In genomic region chr19:5389647-5390046, GRCm38 (mm10) we compare ENCODE assay signal across 8 mouse cellular contexts. TPM values are rescaled to one million over a fixed set of nuclear protein-coding genes. Genes with fewer than 3 reads are reported as not detected.
A peak's percentile ranks its signal among the peaks of the same experiment; 100 is the strongest.
DNase-seq lines count a peak whose midpoint lies in the region; ATAC-seq and TF ChIP-seq lines count a peak whose summit lies in the region.

No protein-coding gene starts in this region.

- WGBS in limb, embryonic 14.5 days = 22% methylated on average over 12 of the region's 12 CpGs
- 62% methylated on average over 12 of the region's 12 CpGs for WGBS in midbrain, embryonic 15.5 days

- H3K9ac ChIP-seq in limb, embryonic 14.5 days (ENCODE audit: low read depth, low read length, severe bottlenecking) = peak overlapping the region; percentile 91
- no peak overlapping the region for H3K9ac ChIP-seq in midbrain, embryonic 15.5 days

- H3K27ac ChIP-seq in limb, embryonic 14.5 days (replicated peaks; ENCODE audit: low read depth, low read length) = peak overlapping the region; percentile 79; the same call in 1 of the 2 replicates
- no peak overlapping the region for H3K27ac ChIP-seq in midbrain, embryonic 15.5 days

- peak; percentile 45 to 52 for DNase-seq in heart, adult 18-20 months
- DNase-seq in heart, adult 8-10 months (ENCODE audit: low spot score) = no peak
- peak; percentile 45 for DNase-seq in embryo, embryonic 9.5 days (ENCODE audit: extremely low spot score)
- peak; percentile 42 for DNase-seq in heart, postnatal 4 days
- no peak for DNase-seq in limb, embryonic 14.5 days (ENCODE audit: low spot score)
- DNase-seq in thymus, postnatal 25 days = peak; percentile 86
- no peak for DNase-seq in cerebellum, postnatal 36 days

- ATAC-seq in limb, embryonic 14.5 days (ENCODE audit: low FRiP score, low read depth) = no peak
- ATAC-seq in midbrain, embryonic 15.5 days (replicated peaks) = no peak

- H3K4me2 ChIP-seq in limb, embryonic 14.5 days (replicated peaks; ENCODE audit: low read depth, low read length, severe bottlenecking) = peak overlapping the region; percentile 84
- H3K4me2 ChIP-seq in midbrain, embryonic 15.5 days = peak overlapping the region; percentile 93

- H3K27me3 ChIP-seq in limb, embryonic 14.5 days (ENCODE audit: control insufficient read depth, insufficient read depth, low read length) = no peaks in the 10 kb centered on the region
- H3K27me3 ChIP-seq in midbrain, embryonic 15.5 days (replicated peaks) = no peaks in the 10 kb centered on the region

- H3K36me3 ChIP-seq in limb, embryonic 14.5 days (ENCODE audit: control insufficient read depth, insufficient read depth, low read length) = peaks cover 11% of the 10 kb centered on the region
- peaks cover 8% of the 10 kb centered on the region; the same call in 1 of the 2 replicates for H3K36me3 ChIP-seq in midbrain, embryonic 15.5 days (replicated peaks)

- H3K4me1 ChIP-seq in limb, embryonic 14.5 days (ENCODE audit: control insufficient read depth, insufficient read depth, low read length) = peaks cover 23% of the 10 kb centered on the region
- H3K4me1 ChIP-seq in midbrain, embryonic 15.5 days = peaks cover 34% of the 10 kb centered on the region

- no peaks in the 10 kb centered on the region for H3K9me3 ChIP-seq in limb, embryonic 14.5 days (ENCODE audit: control insufficient read depth, low read length)
- H3K9me3 ChIP-seq in midbrain, embryonic 15.5 days = no peaks in the 10 kb centered on the region

- peak overlapping the region; percentile 99 for H3K4me3 ChIP-seq in limb, embryonic 14.5 days (replicated peaks; ENCODE audit: low read length)
- peak overlapping the region; percentile 99 for H3K4me3 ChIP-seq in midbrain, embryonic 15.5 days

- no peak for TF ChIP-seq POLR2A in limb, embryonic 14.5 days (IDR thresholded peaks at IDR 0.05; ENCODE audit: borderline replicate concordance, extremely low read depth, insufficient read depth, insufficient read length)

RNA-seq across cellular contexts. Expression of gene Sart1, which starts 1.1 kb away (rescaled TPM):
- 10 to 100 TPM; 47.8 to 48.1 TPM for total RNA-seq in heart, adult 18-20 months (2021)
- 10 to 100 TPM; 53.9 to 61.4 (median 59.2) TPM for total RNA-seq in heart, adult 8-10 months (2022)
- total RNA-seq in heart, postnatal 4 days (2021) = 10 to 100 TPM; 52.6 to 54.1 TPM
- 49.7 and 66.4 TPM in 2 replicates for polyA plus RNA-seq in limb, embryonic 14.5 days (2012; rRNA removed)
- polyA plus RNA-seq in limb, embryonic 14.5 days (2014; fragmentation: Nextera tagmentation; extraction: Ambion mirVana) = 67.1 and 76.1 TPM in 2 replicates
- polyA plus RNA-seq in midbrain, embryonic 15.5 days (2015; fragmentation: Nextera tagmentation; extraction: Ambion mirVana) = 72.5 and 77.3 TPM in 2 replicates

RNA-seq across cellular contexts. Expression of gene Tsga10ip, which starts 12.7 kb away (rescaled TPM):
- under 1 TPM in 1 of 2 experiments, not detected in 1; 0.59 TPM for total RNA-seq in heart, adult 18-20 months (2021)
- under 1 TPM; 0.25 to 0.75 (median 0.39) TPM for total RNA-seq in heart, adult 8-10 months (2022)
- under 1 TPM; 0.45 to 0.48 TPM for total RNA-seq in heart, postnatal 4 days (2021)
- polyA plus RNA-seq in limb, embryonic 14.5 days (2012; rRNA removed) = 0.13 and 0.14 TPM in 2 replicates
- polyA plus RNA-seq in limb, embryonic 14.5 days (2014; fragmentation: Nextera tagmentation; extraction: Ambion mirVana) = 0.18 TPM in 1 of 2 replicates, not detected in the other
- not detected in 2 replicates for polyA plus RNA-seq in midbrain, embryonic 15.5 days (2015; fragmentation: Nextera tagmentation; extraction: Ambion mirVana)

RNA-seq across cellular contexts. Expression of gene Banf1, which starts 22.7 kb away (rescaled TPM):
- total RNA-seq in heart, adult 18-20 months (2021) = 100 to 1,000 TPM; 121 to 125 TPM
- total RNA-seq in heart, adult 8-10 months (2022) = 100 to 1,000 TPM; 110 to 123 (median 117) TPM
- 100 to 1,000 TPM; 234 to 244 TPM for total RNA-seq in heart, postnatal 4 days (2021)
- polyA plus RNA-seq in limb, embryonic 14.5 days (2012; rRNA removed) = 222 and 265 TPM in 2 replicates
- polyA plus RNA-seq in limb, embryonic 14.5 days (2014; fragmentation: Nextera tagmentation; extraction: Ambion mirVana) = 411 and 420 TPM in 2 replicates
- 307 and 337 TPM in 2 replicates for polyA plus RNA-seq in midbrain, embryonic 15.5 days (2015; fragmentation: Nextera tagmentation; extraction: Ambion mirVana)

RNA-seq across cellular contexts. Expression of gene Eif1ad, which starts 23.1 kb away (rescaled TPM):
- 10 to 100 TPM; 18.8 to 19.7 TPM for total RNA-seq in heart, adult 18-20 months (2021)
- total RNA-seq in heart, adult 8-10 months (2022) = 10 to 100 TPM; 15.7 to 21.5 (median 19.6) TPM
- total RNA-seq in heart, postnatal 4 days (2021) = 10 to 100 TPM; 35.0 to 37.3 TPM
- 39.4 and 41.8 TPM in 2 replicates for polyA plus RNA-seq in limb, embryonic 14.5 days (2012; rRNA removed)
- 43.5 and 43.7 TPM in 2 replicates for polyA plus RNA-seq in limb, embryonic 14.5 days (2014; fragmentation: Nextera tagmentation; extraction: Ambion mirVana)
- polyA plus RNA-seq in midbrain, embryonic 15.5 days (2015; fragmentation: Nextera tagmentation; extraction: Ambion mirVana) = 43.6 and 43.8 TPM in 2 replicates

RNA-seq across cellular contexts. Expression of gene Drap1, which starts 35.1 kb away (rescaled TPM):
- 100 to 1,000 TPM; 301 to 320 TPM for total RNA-seq in heart, adult 18-20 months (2021)
- total RNA-seq in heart, adult 8-10 months (2022) = 100 to 1,000 TPM; 337 to 351 (median 343) TPM
- 100 to 1,000 TPM; 231 to 246 TPM for total RNA-seq in heart, postnatal 4 days (2021)
- 163 and 236 TPM in 2 replicates for polyA plus RNA-seq in limb, embryonic 14.5 days (2012; rRNA removed)
- 219 and 233 TPM in 2 replicates for polyA plus RNA-seq in limb, embryonic 14.5 days (2014; fragmentation: Nextera tagmentation; extraction: Ambion mirVana)
- 291 and 296 TPM in 2 replicates for polyA plus RNA-seq in midbrain, embryonic 15.5 days (2015; fragmentation: Nextera tagmentation; extraction: Ambion mirVana)

Comparison
In these comparisons a context has a peak if more than half of its experiments do, and no peak if none do; other contexts are left out.
1. DNase-seq: peak in heart, adult 18-20 months (2 of 2), embryo, embryonic 9.5 days (single experiment), heart, postnatal 4 days (single experiment) and thymus, postnatal 25 days (single experiment); none in heart, adult 8-10 months (single experiment), limb, embryonic 14.5 days (single experiment) and cerebellum, postnatal 36 days (0 of 2).